ENCODE assay signal across 27 mouse cellular contexts in genomic region chr12:83249066-83249465, GRCm38 (mm10).
A peak's percentile ranks its signal among the peaks of the same experiment; 100 is the strongest.
DNase-seq lines count a peak whose midpoint lies in the region; ATAC-seq and TF ChIP-seq lines count a peak whose summit lies in the region.
"Had no signal": no experiment of that assay in that cellular context is flagged by ENCODE, and none has a peak within 500 bp of the region (broad histone marks: within the 10 kb centered on the region; RNA-seq: fewer than 3 reads in every experiment).

No protein-coding gene starts in this region.

- 68% methylated on average over 3 of the region's 3 CpGs for WGBS in hindbrain, postnatal 0 days
- 83% methylated on average over 3 of the region's 3 CpGs for WGBS in hindbrain, embryonic 11.5 days
- 87% methylated on average over 3 of the region's 3 CpGs for WGBS in kidney, embryonic 14.5 days

- TF ChIP-seq CTCF in hindbrain, postnatal 0 days (IDR thresholded peaks at IDR 0.05; ENCODE audit: low read depth), result no peak

- 0 out of 2 replicates have a peak, but pooled peaks cover 2% of the 10 kb centered on the region for H3K4me1 ChIP-seq in hindbrain, postnatal 0 days (ENCODE audit: insufficient read depth, low read length)
- H3K4me1 ChIP-seq in hindbrain, embryonic 11.5 days (replicated peaks; ENCODE audit: control insufficient read depth, insufficient read depth, low read length), result no peaks in the 10 kb centered on the region
- H3K4me1 ChIP-seq in kidney, embryonic 14.5 days (ENCODE audit: control insufficient read depth, insufficient read depth, low read length), result no peaks in the 10 kb centered on the region
- H3K4me1 ChIP-seq: forebrain, embryonic 13.5 days; hindbrain, embryonic 15.5 days; intestine, embryonic 15.5 days; midbrain, embryonic 15.5 days had no signal

- H3K9ac ChIP-seq in hindbrain, postnatal 0 days (replicated peaks; ENCODE audit: low read length), result no peak overlapping the region
- H3K9ac ChIP-seq in hindbrain, embryonic 11.5 days (ENCODE audit: low read depth, low read length), result no peak overlapping the region
- no peak overlapping the region for H3K9ac ChIP-seq in kidney, embryonic 14.5 days (ENCODE audit: low read depth, low read length)
- H3K9ac ChIP-seq: forebrain, embryonic 13.5 days; hindbrain, embryonic 15.5 days; intestine, embryonic 15.5 days; liver, embryonic 14.5 days; midbrain, embryonic 15.5 days had no signal

- no peaks in the 10 kb centered on the region for H3K36me3 ChIP-seq in hindbrain, postnatal 0 days (ENCODE audit: insufficient read depth, low read length)
- H3K36me3 ChIP-seq in hindbrain, embryonic 11.5 days (ENCODE audit: control insufficient read depth, insufficient read depth, low read length), result no peaks in the 10 kb centered on the region
- H3K36me3 ChIP-seq in kidney, embryonic 14.5 days (ENCODE audit: control insufficient read depth, insufficient read depth, low read length), result no peaks in the 10 kb centered on the region
- H3K36me3 ChIP-seq: hindbrain, embryonic 15.5 days; intestine, embryonic 15.5 days; midbrain, embryonic 15.5 days had no signal

- no peak overlapping the region for H3K27ac ChIP-seq in hindbrain, postnatal 0 days
- H3K27ac ChIP-seq in hindbrain, embryonic 11.5 days (ENCODE audit: low read depth, low read length), result no peak overlapping the region
- H3K27ac ChIP-seq in kidney, embryonic 14.5 days (ENCODE audit: low read depth, low read length), result no peak overlapping the region
- H3K27ac ChIP-seq: forebrain, embryonic 13.5 days; hindbrain, embryonic 15.5 days; intestine, embryonic 15.5 days; liver, embryonic 14.5 days; midbrain, embryonic 15.5 days had no signal

- no peaks in the 10 kb centered on the region for H3K9me3 ChIP-seq in hindbrain, postnatal 0 days (ENCODE audit: low read length)
- no peaks in the 10 kb centered on the region for H3K9me3 ChIP-seq in hindbrain, embryonic 11.5 days (ENCODE audit: control insufficient read depth, low read length)
- H3K9me3 ChIP-seq in kidney, embryonic 14.5 days (ENCODE audit: control insufficient read depth, low read length), result no peaks in the 10 kb centered on the region
- H3K9me3 ChIP-seq: forebrain, embryonic 13.5 days; hindbrain, embryonic 15.5 days; intestine, embryonic 15.5 days; midbrain, embryonic 15.5 days had no signal

- no peaks in the 10 kb centered on the region for H3K27me3 ChIP-seq in hindbrain, postnatal 0 days (ENCODE audit: insufficient read depth, low read length)
- no peaks in the 10 kb centered on the region for H3K27me3 ChIP-seq in hindbrain, embryonic 11.5 days (ENCODE audit: control insufficient read depth, insufficient read depth, low read length)
- no peaks in the 10 kb centered on the region for H3K27me3 ChIP-seq in kidney, embryonic 14.5 days (ENCODE audit: control insufficient read depth, insufficient read depth, low read length)
- H3K27me3 ChIP-seq: CH12.LX; forebrain, embryonic 13.5 days; hindbrain, embryonic 15.5 days; intestine, embryonic 15.5 days; midbrain, embryonic 15.5 days had no signal

- peak; percentile 34; the same call in 1 of the 2 replicates for ATAC-seq in cerebellum, adult (ENCODE audit: insufficient number of reproducible peaks, low FRiP score, low TSS enrichment)
- ATAC-seq in hindbrain, postnatal 0 days, result no peak
- ATAC-seq in hindbrain, embryonic 11.5 days (ENCODE audit: low FRiP score), result no peak
- no peak for ATAC-seq in kidney, embryonic 14.5 days (ENCODE audit: low FRiP score, low TSS enrichment)
- ATAC-seq: forebrain, embryonic 13.5 days; intestine, embryonic 15.5 days; midbrain, embryonic 15.5 days; Patski had no signal

- H3K4me2 ChIP-seq in hindbrain, postnatal 0 days (ENCODE audit: low read depth, low read length), result no peak overlapping the region
- H3K4me2 ChIP-seq in hindbrain, embryonic 11.5 days (replicated peaks; ENCODE audit: low read depth, low read length), result no peak overlapping the region
- no peak overlapping the region for H3K4me2 ChIP-seq in kidney, embryonic 14.5 days (replicated peaks; ENCODE audit: low read depth, low read length)
- H3K4me2 ChIP-seq: forebrain, embryonic 13.5 days; heart, embryonic 11.5 days; hindbrain, embryonic 15.5 days; intestine, embryonic 15.5 days; midbrain, embryonic 15.5 days had no signal

- H3K4me3 ChIP-seq in hindbrain, postnatal 0 days (ENCODE audit: low read length), result no peak overlapping the region
- no peak overlapping the region for H3K4me3 ChIP-seq in hindbrain, embryonic 11.5 days (ENCODE audit: low read depth, low read length)
- no peak overlapping the region for H3K4me3 ChIP-seq in kidney, embryonic 14.5 days (ENCODE audit: low read length)
- H3K4me3 ChIP-seq: forebrain, embryonic 13.5 days; hindbrain, embryonic 15.5 days; intestine, embryonic 15.5 days; midbrain, embryonic 15.5 days had no signal

- DNase-seq in cerebellum, postnatal 4 days (ENCODE audit: low spot score in 2 of 2), result no peak
- DNase-seq in hindbrain, postnatal 0 days (ENCODE audit: low spot score), result peak; percentile 29
- no peak for DNase-seq in hindbrain, embryonic 11.5 days (ENCODE audit: low spot score)
- peak; percentile 72 for DNase-seq in cerebellum, adult 9-11 months
- DNase-seq in c-Kit-positive CD71-positive TER-119-positive erythroid progenitor cells, embryonic 14.5 days (ENCODE audit: low spot score), result no peak
- DNase-seq in urinary bladder, adult 18-20 months (ENCODE audit: low spot score in 2 of 2), result no peak
- DNase-seq: adrenal gland, postnatal 10 days; gastrocnemius, postnatal 36 days; heart, adult 18-20 months; heart, postnatal 4 days; kidney, adult 9 months; liver; lung, adult 2 months; lung, postnatal 10 days; right cerebral cortex, adult 18-20 months; spleen, adult 18-20 months; thymus, postnatal 14 days had no signal

Comparison
In these comparisons a context has a peak if more than half of its experiments do, and no peak if none do; other contexts are left out.
1. DNase-seq: peak in hindbrain, postnatal 0 days (single experiment) and cerebellum, adult 9-11 months (single experiment); none in cerebellum, postnatal 4 days (0 of 2), hindbrain, embryonic 11.5 days (single experiment), c-Kit-positive CD71-positive TER-119-positive erythroid progenitor cells, embryonic 14.5 days (single experiment) and urinary bladder, adult 18-20 months (0 of 2).